Mouse (Mus musculus) embryonic fibroblast, embryonic 13.5 days (primary cell): ENCODE measurements around the gene Nup93.

Experiments
- CTCF ChIP-seq: IDR thresholded peaks from 2 replicates; pipeline ENCODE4 v1.5.1; 2011; ENCODE audit warnings: mild to moderate bottlenecking, control low read depth, low read length, moderate library complexity, borderline replicate concordance; ENCODE audit not compliant: insufficient read depth
- POLR2A ChIP-seq: IDR thresholded peaks from 2 replicates; pipeline ENCODE4 v1.6.1; 2011; ENCODE audit warnings: low read depth, mild to moderate bottlenecking, control low read depth, low read length, moderate library complexity

DNA sequence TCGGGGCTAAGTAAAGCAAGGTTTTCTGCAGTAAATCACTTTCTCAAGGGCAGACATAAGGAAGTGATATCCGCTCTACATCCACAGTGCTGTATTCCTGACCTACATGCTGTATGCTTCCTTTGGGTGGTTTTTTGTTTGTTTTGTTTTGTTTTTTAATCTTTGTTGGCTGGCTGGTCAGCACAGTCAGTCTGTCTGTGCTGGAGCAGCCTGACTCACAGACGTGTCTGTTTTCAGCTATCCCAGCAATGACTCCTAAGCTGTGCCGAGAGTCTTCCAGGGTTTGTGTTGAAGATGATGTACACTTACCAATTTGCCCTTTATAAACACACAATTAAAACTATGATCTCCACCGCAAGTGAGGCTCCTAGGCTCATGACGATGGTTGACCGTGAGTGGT lies 56.7 kb downstream of the Nup93 start:
- no peak for TF ChIP-seq CTCF
- TF ChIP-seq POLR2A, result no peak
